Mouse (Mus musculus) liver, embryonic 14.5 days (tissue): ENCODE data around the gene Pappa.

Experiments
- CTCF ChIP-seq: IDR thresholded peaks from 2 replicates; pipeline ENCODE4 v1.5.1; 2016; ENCODE audit warnings: antibody characterized with exemption, low read depth, control low read depth
- EP300 ChIP-seq: IDR thresholded peaks from 2 replicates; pipeline ENCODE4 v1.6.1; 2016; ENCODE audit warnings: antibody characterized with exemption, low read depth

DNA sequence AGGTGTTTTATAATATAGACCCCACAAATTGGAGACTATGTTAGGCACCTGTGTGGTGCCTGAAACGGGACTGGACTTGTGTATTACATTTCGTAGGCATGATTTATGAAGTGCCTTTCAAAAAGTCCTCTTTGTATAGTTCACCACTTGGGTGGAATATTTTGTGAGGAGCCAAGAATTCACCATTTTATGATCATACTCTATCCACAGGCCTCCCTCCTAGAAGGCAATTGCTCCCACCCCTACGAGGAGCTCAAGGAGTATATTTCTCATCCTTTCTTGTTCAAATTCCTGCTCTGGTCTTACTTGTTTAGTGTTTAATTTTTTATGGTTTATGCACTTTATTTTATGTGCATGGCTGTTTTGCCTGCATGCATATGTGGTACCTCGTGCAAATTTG lies 259.1 kb downstream of the Pappa start:
- TF ChIP-seq CTCF: no peak
- TF ChIP-seq EP300: no peak
